Mouse (Mus musculus) small intestine, adult 2 months (tissue): ENCODE data around the gene Htr5a.

Experiments used
- CTCF ChIP-seq: fragments of 200-500 bp; IDR thresholded peaks from 2 replicates; pipeline ENCODE4 v1.5.1; 2012; ENCODE audit warnings: low read depth, mild to moderate bottlenecking, control low read depth, inconsistent platforms, low read length, moderate library complexity, mixed read lengths; ENCODE audit not compliant: insufficient replicate concordance, insufficient read length; ENCODE audit errors: extremely low read depth
- POLR2A ChIP-seq: fragments of 200-500 bp; IDR thresholded peaks from 2 replicates; pipeline ENCODE4 v1.6.1; 2012; ENCODE audit warnings: low read depth, mild to moderate bottlenecking, control low read depth, inconsistent platforms, low read length, moderate library complexity

- no peak for TF ChIP-seq CTCF
- no peak for TF ChIP-seq POLR2A
These were observed at the start of gene Htr5a for GRCm38 (mm10) chr5:27841701-27842295.
